ENCODE assay signal across 18 mouse cellular contexts in genomic region chr7:116995770-116996169, GRCm38 (mm10).
DNase-seq lines count a peak whose midpoint lies in the region; ATAC-seq and TF ChIP-seq lines count a peak whose summit lies in the region.
"Had no signal": no experiment of that assay in that cellular context is flagged by ENCODE, and none has a peak within 500 bp of the region (broad histone marks: within the 10 kb centered on the region; RNA-seq: fewer than 3 reads in every experiment).

No protein-coding gene starts in this region.

- TF ChIP-seq CTCF in liver, embryonic 14.5 days (IDR thresholded peaks at IDR 0.05; ENCODE audit: low read depth), result peak; percentile 19; the same call in 1 of the 2 replicates
- no peak; a peak in 1 of 6 replicates for TF ChIP-seq CTCF in MEL (IDR thresholded peaks at IDR 0.05 in 2 of 3, conservative IDR thresholded peaks at IDR 0.05 in 1 of 3; ENCODE audit: control insufficient read depth in 1 of 3, insufficient read depth in 1 of 3, low read depth in 2 of 3, low read length in 3 of 3, poor library complexity in 1 of 3, severe bottlenecking in 1 of 3)

- H3K4me3 ChIP-seq in hindbrain, embryonic 10.5 days, result no peak overlapping the region
- H3K4me3 ChIP-seq in hindbrain, embryonic 14.5 days (replicated peaks; ENCODE audit: low read length), result no peak overlapping the region
- no peak overlapping the region for H3K4me3 ChIP-seq in liver, embryonic 14.5 days (ENCODE audit: insufficient read depth in 1 of 2, low read depth in 2 of 2, low read length in 2 of 2)
- H3K4me3 ChIP-seq in liver, embryonic 11.5 days (ENCODE audit: low read depth, low read length), result no peak overlapping the region
- H3K4me3 ChIP-seq in MEL (ENCODE audit: control insufficient read depth in 1 of 2, insufficient read depth in 1 of 2, low read depth in 2 of 2, low read length in 2 of 2), result no peak overlapping the region
- H3K4me3 ChIP-seq in embryonic facial prominence, embryonic 10.5 days, result no peak overlapping the region
- H3K4me3 ChIP-seq in neural tube, embryonic 15.5 days (replicated peaks), result no peak overlapping the region
- H3K4me3 ChIP-seq: embryonic facial prominence, embryonic 13.5 days; heart, adult 2 months; intestine, embryonic 15.5 days; liver, embryonic 13.5 days had no signal

- H3K4me1 ChIP-seq in hindbrain, embryonic 10.5 days (replicated peaks), result no peaks in the 10 kb centered on the region
- no peaks in the 10 kb centered on the region for H3K4me1 ChIP-seq in hindbrain, embryonic 14.5 days (replicated peaks; ENCODE audit: control insufficient read depth, insufficient read depth, low read length)
- no peaks in the 10 kb centered on the region for H3K4me1 ChIP-seq in liver, embryonic 14.5 days (replicated peaks; ENCODE audit: control insufficient read depth in 2 of 2, insufficient read depth in 2 of 2, low read length in 1 of 2)
- H3K4me1 ChIP-seq in liver, embryonic 11.5 days (replicated peaks; ENCODE audit: control insufficient read depth, insufficient read depth, low read length), result no peaks in the 10 kb centered on the region
- no peaks in the 10 kb centered on the region for H3K4me1 ChIP-seq in MEL (ENCODE audit: control insufficient read depth in 1 of 2, insufficient read depth in 2 of 2, low read length in 2 of 2)
- peaks cover 3% of the 10 kb centered on the region; the same call in 1 of the 2 replicates for H3K4me1 ChIP-seq in embryonic facial prominence, embryonic 10.5 days
- H3K4me1 ChIP-seq in neural tube, embryonic 15.5 days, result no peaks in the 10 kb centered on the region
- H3K4me1 ChIP-seq: embryonic facial prominence, embryonic 13.5 days; intestine, embryonic 15.5 days; liver, embryonic 13.5 days had no signal

- TF ChIP-seq EP300 in liver, embryonic 14.5 days (IDR thresholded peaks at IDR 0.05; ENCODE audit: low read depth), result no peak
- TF ChIP-seq EP300 in MEL (IDR thresholded peaks at IDR 0.05; ENCODE audit: low read depth in 1 of 2, low read length in 2 of 2), result no peak

- ATAC-seq in hindbrain, embryonic 14.5 days (ENCODE audit: low FRiP score), result no peak
- no peak for ATAC-seq in liver, embryonic 14.5 days (ENCODE audit: insufficient read depth)
- ATAC-seq in liver, embryonic 11.5 days (replicated peaks; ENCODE audit: low FRiP score), result no peak
- ATAC-seq in neural tube, embryonic 15.5 days (ENCODE audit: low FRiP score), result no peak
- no peak for ATAC-seq in CD4-positive, CD25-positive, alpha-beta regulatory T cell, adult 4 months
- ATAC-seq: forebrain, embryonic 14.5 days; intestine, embryonic 15.5 days had no signal

- no peaks in the 10 kb centered on the region for H3K27me3 ChIP-seq in hindbrain, embryonic 10.5 days (ENCODE audit: insufficient read depth, poor library complexity, severe bottlenecking)
- H3K27me3 ChIP-seq in hindbrain, embryonic 14.5 days (ENCODE audit: control insufficient read depth, insufficient read depth, low read length), result no peaks in the 10 kb centered on the region
- no peaks in the 10 kb centered on the region for H3K27me3 ChIP-seq in liver, embryonic 14.5 days (ENCODE audit: control insufficient read depth, insufficient read depth, low read length)
- H3K27me3 ChIP-seq in liver, embryonic 11.5 days (replicated peaks; ENCODE audit: control insufficient read depth, insufficient read depth, low read length), result no peaks in the 10 kb centered on the region
- H3K27me3 ChIP-seq in MEL (ENCODE audit: control insufficient read depth in 1 of 2, insufficient read depth in 2 of 2, low read length in 2 of 2), result no peaks in the 10 kb centered on the region
- H3K27me3 ChIP-seq in embryonic facial prominence, embryonic 10.5 days (replicated peaks; ENCODE audit: low read depth, poor library complexity, severe bottlenecking), result no peaks in the 10 kb centered on the region
- H3K27me3 ChIP-seq in neural tube, embryonic 15.5 days (replicated peaks), result no peaks in the 10 kb centered on the region
- H3K27me3 ChIP-seq: embryonic facial prominence, embryonic 13.5 days; intestine, embryonic 15.5 days; liver, embryonic 13.5 days had no signal

- no peaks in the 10 kb centered on the region for H3K36me3 ChIP-seq in hindbrain, embryonic 10.5 days
- H3K36me3 ChIP-seq in hindbrain, embryonic 14.5 days (replicated peaks; ENCODE audit: control insufficient read depth, insufficient read depth), result no peaks in the 10 kb centered on the region
- H3K36me3 ChIP-seq in liver, embryonic 14.5 days (replicated peaks; ENCODE audit: control insufficient read depth, insufficient read depth, low read depth), result no peaks in the 10 kb centered on the region
- no peaks in the 10 kb centered on the region for H3K36me3 ChIP-seq in liver, embryonic 11.5 days (ENCODE audit: control insufficient read depth, insufficient read depth, low read length)
- H3K36me3 ChIP-seq in MEL (ENCODE audit: control insufficient read depth in 1 of 2, insufficient read depth in 2 of 2, low read length in 2 of 2), result no peaks in the 10 kb centered on the region
- no peaks in the 10 kb centered on the region for H3K36me3 ChIP-seq in embryonic facial prominence, embryonic 10.5 days (replicated peaks)
- H3K36me3 ChIP-seq in neural tube, embryonic 15.5 days, result no peaks in the 10 kb centered on the region
- H3K36me3 ChIP-seq: embryonic facial prominence, embryonic 13.5 days; intestine, embryonic 15.5 days; liver, embryonic 13.5 days had no signal

- H3K27ac ChIP-seq in hindbrain, embryonic 10.5 days, result no peak overlapping the region
- H3K27ac ChIP-seq in hindbrain, embryonic 14.5 days, result no peak overlapping the region
- no peak overlapping the region for H3K27ac ChIP-seq in liver, embryonic 14.5 days
- H3K27ac ChIP-seq in liver, embryonic 11.5 days (ENCODE audit: low read depth, low read length), result no peak overlapping the region
- H3K27ac ChIP-seq in MEL (ENCODE audit: control insufficient read depth, low read depth, low read length), result no peak overlapping the region
- H3K27ac ChIP-seq in embryonic facial prominence, embryonic 10.5 days (replicated peaks), result no peak overlapping the region
- no peak overlapping the region for H3K27ac ChIP-seq in neural tube, embryonic 15.5 days (replicated peaks)
- H3K27ac ChIP-seq: embryonic facial prominence, embryonic 13.5 days; heart, adult 2 months; intestine, embryonic 15.5 days; liver, embryonic 13.5 days had no signal

- WGBS in hindbrain, embryonic 10.5 days, result 91% methylated on average over 3 of the region's 3 CpGs
- WGBS in hindbrain, embryonic 14.5 days, result 92% methylated on average over 3 of the region's 3 CpGs
- whole genome bisulfite sequencing in liver, embryonic 14.5 days (ENCODE audit: insufficient replicate concordance), result 81% methylated on average over 3 of the region's 3 CpGs
- 88% methylated on average over 3 of the region's 3 CpGs for WGBS in liver, embryonic 11.5 days
- 83% methylated on average over 3 of the region's 3 CpGs for WGBS in embryonic facial prominence, embryonic 10.5 days
- 99% methylated on average over 3 of the region's 3 CpGs for WGBS in neural tube, embryonic 15.5 days

- TF ChIP-seq POLR2A in MEL (IDR thresholded peaks at IDR 0.05; ENCODE audit: control insufficient read depth in 1 of 2, insufficient read depth in 1 of 2, low read depth in 1 of 2, low read length in 2 of 2, poor library complexity in 1 of 2), result no peak

- no peak overlapping the region for H3K9ac ChIP-seq in hindbrain, embryonic 14.5 days
- no peak overlapping the region for H3K9ac ChIP-seq in liver, embryonic 14.5 days (replicated peaks)
- H3K9ac ChIP-seq in liver, embryonic 11.5 days (ENCODE audit: low read depth, low read length), result no peak overlapping the region
- H3K9ac ChIP-seq in MEL (ENCODE audit: control insufficient read depth, low read depth, low read length, poor library complexity, severe bottlenecking), result no peak overlapping the region
- H3K9ac ChIP-seq in neural tube, embryonic 15.5 days (replicated peaks), result no peak overlapping the region
- H3K9ac ChIP-seq: embryonic facial prominence, embryonic 13.5 days; intestine, embryonic 15.5 days; liver, embryonic 13.5 days had no signal

- H3K9me3 ChIP-seq in hindbrain, embryonic 10.5 days, result no peaks in the 10 kb centered on the region
- H3K9me3 ChIP-seq in hindbrain, embryonic 14.5 days (ENCODE audit: control insufficient read depth, low read length), result no peaks in the 10 kb centered on the region
- no peaks in the 10 kb centered on the region for H3K9me3 ChIP-seq in liver, embryonic 14.5 days (ENCODE audit: control insufficient read depth, low read length)
- H3K9me3 ChIP-seq in liver, embryonic 11.5 days (ENCODE audit: control insufficient read depth, low read length), result no peaks in the 10 kb centered on the region
- H3K9me3 ChIP-seq in MEL (replicated peaks; ENCODE audit: insufficient read depth, low read length), result no peaks in the 10 kb centered on the region
- H3K9me3 ChIP-seq in embryonic facial prominence, embryonic 10.5 days, result no peaks in the 10 kb centered on the region
- H3K9me3 ChIP-seq in neural tube, embryonic 15.5 days (replicated peaks), result no peaks in the 10 kb centered on the region
- H3K9me3 ChIP-seq: embryonic facial prominence, embryonic 13.5 days; intestine, embryonic 15.5 days; liver, embryonic 13.5 days had no signal

- no peaks in the 10 kb centered on the region for H3K79me2 ChIP-seq in MEL (ENCODE audit: control insufficient read depth, insufficient read depth, low read length, poor library complexity)

- H3K4me2 ChIP-seq in hindbrain, embryonic 14.5 days (replicated peaks), result no peak overlapping the region
- H3K4me2 ChIP-seq in liver, embryonic 14.5 days (ENCODE audit: low read depth), result no peak overlapping the region
- no peak overlapping the region for H3K4me2 ChIP-seq in liver, embryonic 11.5 days
- H3K4me2 ChIP-seq in neural tube, embryonic 15.5 days, result no peak overlapping the region
- H3K4me2 ChIP-seq: embryonic facial prominence, embryonic 13.5 days; intestine, embryonic 15.5 days; liver, embryonic 13.5 days had no signal

- DNase-seq in hindbrain, embryonic 10.5 days (ENCODE audit: low spot score), result peak; percentile 7
- no peak for DNase-seq in hindbrain, embryonic 14.5 days (ENCODE audit: low spot score)
- no peak for DNase-seq in liver, embryonic 14.5 days (ENCODE audit: low read depth in 3 of 3, low spot score in 3 of 3)
- DNase-seq in liver, embryonic 11.5 days (ENCODE audit: low spot score), result no peak
- DNase-seq in MEL (ENCODE audit: low read depth, low spot score), result peak; percentile 2
- peak; percentile 13 for DNase-seq in embryonic facial prominence, embryonic 10.5 days (ENCODE audit: low spot score)
- DNase-seq: cerebellum, adult 9-11 months; heart, adult 2 months; heart, postnatal 14 days; kidney, postnatal 4 days; liver, embryonic 13.5 days; right cerebral cortex, postnatal 14 days; thymus, adult 2 months had no signal

- peak; percentile 12 for TF ChIP-seq RAD21 in MEL (IDR thresholded peaks at IDR 0.05; ENCODE audit: low read depth, low read length)

TF ChIP-seq in MEL, 35 proteins besides CTCF, POLR2A, EP300 and RAD21:
- TF ChIP-seq SMC3 (IDR thresholded peaks at IDR 0.05; ENCODE audit: low read depth, low read length) (0 out of 2 replicates have a peak, but pooled peaks have one; percentile 13), MYB (IDR thresholded peaks at IDR 0.05; ENCODE audit: low read depth, low read length) (no peak)

Comparison
In these comparisons a context has a peak if more than half of its experiments do, and no peak if none do; other contexts are left out.
1. DNase-seq: peak in hindbrain, embryonic 10.5 days (single experiment), MEL (single experiment) and embryonic facial prominence, embryonic 10.5 days (single experiment); none in hindbrain, embryonic 14.5 days (single experiment), liver, embryonic 14.5 days (0 of 3) and liver, embryonic 11.5 days (single experiment).